Mouse (Mus musculus) intestine, embryonic 14.5 days (tissue): ENCODE results near the gene Ip6k1. TPM values are rescaled to one million over a fixed set of nuclear protein-coding genes. Genes with fewer than 3 reads are reported as not detected.

ENCODE experiments used
- ATAC-seq: fragments of 200-750 bp; cut with Nextera tagmentation; replicated peaks from 2 replicates; pipeline ENCODE4 v1.8.0; 2017; ENCODE audit warnings: low read depth, moderate number of reproducible peaks, moderate TSS enrichment, moderate library complexity; ENCODE audit not compliant: low FRiP score, low TSS enrichment
- DNase-seq: peaks from one replicate; pipeline ENCODE4 v3.0.0-alpha.2; 2018; ENCODE audit warnings: low spot score
- H3K27ac ChIP-seq: fragments of 300-500 bp; sonication (generic); 2 replicates; pipeline ENCODE4 v1.5.1; 2014; ENCODE audit warnings: low read depth, mild to moderate bottlenecking, control low read depth
- H3K27me3 ChIP-seq: fragments of 300-500 bp; sonication (generic); replicated peaks from 2 replicates; pipeline ENCODE4 v1.6.1; 2014; ENCODE audit warnings: low read length, control low read depth; ENCODE audit not compliant: control insufficient read depth, insufficient read depth
- H3K36me3 ChIP-seq: fragments of 300-500 bp; sonication (generic); 2 replicates; pipeline ENCODE4 v1.6.1; 2014; ENCODE audit warnings: low read length, control low read depth; ENCODE audit not compliant: control insufficient read depth, insufficient read depth
- H3K4me1 ChIP-seq: fragments of 300-500 bp; sonication (generic); replicated peaks from 2 replicates; pipeline ENCODE4 v1.6.1; 2014; ENCODE audit warnings: low read length, control low read depth, mixed read lengths; ENCODE audit not compliant: control insufficient read depth, insufficient read depth
- H3K4me2 ChIP-seq: fragments of 300-500 bp; sonication (generic); 2 replicates; pipeline ENCODE4 v1.6.1; 2014; ENCODE audit warnings: low read length
- H3K4me3 ChIP-seq: fragments of 300-500 bp; sonication (generic); 2 replicates; pipeline ENCODE4 v1.5.1; 2014; ENCODE audit warnings: low read depth, low read length, control low read depth, mixed read lengths
- H3K9ac ChIP-seq: fragments of 300-500 bp; sonication (generic); 2 replicates; pipeline ENCODE4 v1.6.1; 2014; ENCODE audit warnings: mild to moderate bottlenecking, low read length
- H3K9me3 ChIP-seq: fragments of 300-500 bp; sonication (generic); 2 replicates; pipeline ENCODE4 v1.6.1; 2016; ENCODE audit warnings: low read length, control low read depth; ENCODE audit not compliant: control insufficient read depth
- WGBS: fragments of 180-500 bp; shearing (Covaris S2); extraction: QIAGEN DNeasy Blood & Tissue Kit; methylation state at CpG from one replicate; pipeline ENCODE4 v1.1.7; 2014; 5-methylcytosine and 5-hydroxymethylcytosine counted together
- polyA plus RNA-seq: library from polyadenylated mRNA; unstranded; fragments of >200 nt; fragmentation: Nextera tagmentation; extraction: Ambion mirVana; gene quantifications from 2 replicates; pipeline ENCODE4 v1.2.1, GENCODE M21; 2014

Gene Ip6k1
- polyA plus RNA-seq, 1 experiment from 2014 or later: 25.8 TPM

- Histone ChIP-seq H3K4me1 (no peaks in the 10 kb centered on the region), H3K9me3 (no peaks in the 10 kb centered on the region), H3K4me3 (no peak overlapping the region), H3K27me3 (no peaks in the 10 kb centered on the region), H3K9ac (no peak overlapping the region), H3K36me3 (peaks cover 38% of the 10 kb centered on the region), H3K4me2 (no peak overlapping the region), H3K27ac (no peak overlapping the region)
- WGBS: 83% methylated on average over 7 of the region's 7 CpGs
- no peak for DNase-seq
- no peak for ATAC-seq
Measured at GRCm38 (mm10) chr9:108067199-108067598, 64.9 kb downstream of the Ip6k1 start.

GRCm38 (mm10) chr9:108067900-108068299 lies 65.6 kb downstream of the Ip6k1 start:
- no peak overlapping the region for H3K4me3 ChIP-seq
- ATAC-seq (0 out of 2 replicates have a peak, but pooled peaks have one; percentile 33), DNase-seq (peak; percentile 96)
- 20% methylated on average over 8 of the region's 8 CpGs for WGBS
- no peaks in the 10 kb centered on the region for H3K9me3 ChIP-seq
- no peak overlapping the region for H3K4me2 ChIP-seq
- no peaks in the 10 kb centered on the region for H3K4me1 ChIP-seq
- H3K27ac ChIP-seq: no peak overlapping the region
- no peaks in the 10 kb centered on the region for H3K27me3 ChIP-seq
- H3K9ac ChIP-seq: no peak overlapping the region
- H3K36me3 ChIP-seq: peaks cover 32% of the 10 kb centered on the region

GRCm38 (mm10) chr9:108069007-108069406 lies 66.7 kb downstream of the Ip6k1 start:
- Histone ChIP-seq H3K4me2 (no peak overlapping the region), H3K36me3 (peaks cover 21% of the 10 kb centered on the region), H3K9me3 (no peaks in the 10 kb centered on the region), H3K4me1 (no peaks in the 10 kb centered on the region), H3K27me3 (no peaks in the 10 kb centered on the region), H3K9ac (no peak overlapping the region), H3K4me3 (no peak overlapping the region), H3K27ac (no peak overlapping the region)
- WGBS: 86% methylated on average over 9 of the region's 9 CpGs
- DNase-seq (no peak), ATAC-seq (no peak)

DNA sequence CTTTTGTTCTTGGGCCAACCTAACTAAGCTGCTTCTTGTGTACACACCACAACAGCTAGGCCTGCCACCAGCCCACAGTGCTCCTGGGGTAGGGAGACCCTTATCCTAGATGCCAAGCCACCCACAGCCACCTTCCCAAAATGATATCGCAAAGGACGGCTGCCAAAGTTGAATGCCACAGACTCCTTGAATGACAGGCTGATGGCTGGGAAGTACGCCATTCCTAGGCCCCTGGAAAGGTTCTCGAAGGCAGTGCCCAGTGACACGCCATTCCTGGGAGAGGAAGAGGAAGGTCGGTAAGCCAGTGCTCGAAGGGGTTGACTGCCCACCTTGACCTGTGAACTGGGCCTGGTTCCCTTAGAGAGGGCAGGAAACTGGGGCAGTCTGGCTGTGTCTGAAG lies 67.2 kb downstream of the Ip6k1 start:
- Histone ChIP-seq H3K27me3 (no peaks in the 10 kb centered on the region), H3K4me2 (no peak overlapping the region), H3K27ac (no peak overlapping the region), H3K9ac (no peak overlapping the region), H3K36me3 (peaks cover 17% of the 10 kb centered on the region; the same call in 1 of the 2 replicates), H3K9me3 (no peaks in the 10 kb centered on the region), H3K4me1 (no peaks in the 10 kb centered on the region), H3K4me3 (no peak overlapping the region)
- WGBS: 89% methylated on average over 7 of the region's 7 CpGs
- DNase-seq (no peak), ATAC-seq (no peak)

GRCm38 (mm10) chr9:108071801-108072200 lies 69.5 kb downstream of the Ip6k1 start:
- Histone ChIP-seq H3K4me2 (no peak overlapping the region), H3K9ac (no peak overlapping the region), H3K27me3 (no peaks in the 10 kb centered on the region), H3K27ac (no peak overlapping the region), H3K4me1 (no peaks in the 10 kb centered on the region), H3K36me3 (peaks cover 17% of the 10 kb centered on the region; the same call in 1 of the 2 replicates), H3K9me3 (no peaks in the 10 kb centered on the region), H3K4me3 (no peak overlapping the region)
- ATAC-seq (no peak), DNase-seq (no peak)
- WGBS: 77% methylated on average over 4 of the region's 4 CpGs

GRCm38 (mm10) chr9:108072481-108072924 lies 70.2 kb downstream of the Ip6k1 start:
- no peaks in the 10 kb centered on the region for H3K27me3 ChIP-seq
- H3K27ac ChIP-seq: 0 out of 2 replicates have a peak overlapping the region, but pooled peaks have one; percentile 2
- H3K9ac ChIP-seq: no peak overlapping the region
- no peak overlapping the region for H3K4me2 ChIP-seq
- no peak overlapping the region for H3K4me3 ChIP-seq
- H3K36me3 ChIP-seq: peaks cover 17% of the 10 kb centered on the region; the same call in 1 of the 2 replicates
- H3K4me1 ChIP-seq: no peaks in the 10 kb centered on the region
- DNase-seq (no peak), ATAC-seq (no peak)
- no peaks in the 10 kb centered on the region for H3K9me3 ChIP-seq
- 56% methylated on average over 9 of the region's 9 CpGs for WGBS

DNA sequence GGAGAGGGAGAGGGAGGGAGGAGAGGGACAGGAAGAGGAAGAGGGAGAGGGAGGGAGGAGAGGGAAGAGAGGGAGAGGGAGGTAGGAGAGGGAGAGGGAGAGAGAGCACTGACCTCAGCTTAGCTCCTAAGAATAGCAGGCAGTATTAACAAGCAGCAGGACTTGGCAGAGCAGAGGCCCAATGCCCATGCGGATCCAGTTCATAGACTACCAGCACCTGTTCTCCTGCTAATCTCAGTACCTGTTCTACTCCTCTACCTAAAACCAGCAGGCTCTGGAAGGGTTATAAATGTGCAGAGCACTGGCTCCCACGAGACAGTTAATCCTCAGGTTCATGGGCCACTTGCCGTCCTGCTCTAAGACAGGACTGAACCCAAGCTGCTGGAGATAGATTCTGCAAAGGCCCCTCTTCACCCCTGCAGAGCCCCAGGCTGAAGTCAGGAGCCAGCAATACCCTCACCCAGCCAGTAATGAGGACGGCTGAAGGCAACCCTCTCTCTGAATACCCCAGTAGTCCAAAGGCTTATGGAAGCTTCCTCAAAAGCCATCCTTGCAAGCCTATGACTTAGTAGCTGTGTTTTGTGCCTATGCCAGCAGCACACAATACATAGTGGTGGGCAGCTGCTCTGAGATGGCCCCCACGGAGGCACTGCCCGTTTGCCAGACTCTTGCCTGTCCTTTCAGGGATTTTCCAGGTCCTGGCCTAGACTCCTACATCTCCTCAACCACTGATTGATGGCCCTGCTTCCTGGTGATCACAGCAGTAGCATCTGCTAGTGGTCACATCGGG lies 71.0 kb downstream of the Ip6k1 start:
- Histone ChIP-seq H3K4me2 (no peak overlapping the region), H3K4me1 (peaks cover 6% of the 10 kb centered on the region; the same call in 1 of the 2 replicates), H3K27me3 (no peaks in the 10 kb centered on the region), H3K9me3 (no peaks in the 10 kb centered on the region), H3K4me3 (no peak overlapping the region), H3K9ac (no peak overlapping the region), H3K36me3 (peaks cover 17% of the 10 kb centered on the region; the same call in 1 of the 2 replicates), H3K27ac (no peak overlapping the region)
- WGBS: 63% methylated on average over 7 of the region's 7 CpGs
- ATAC-seq (no peak), DNase-seq (no peak)

DNA sequence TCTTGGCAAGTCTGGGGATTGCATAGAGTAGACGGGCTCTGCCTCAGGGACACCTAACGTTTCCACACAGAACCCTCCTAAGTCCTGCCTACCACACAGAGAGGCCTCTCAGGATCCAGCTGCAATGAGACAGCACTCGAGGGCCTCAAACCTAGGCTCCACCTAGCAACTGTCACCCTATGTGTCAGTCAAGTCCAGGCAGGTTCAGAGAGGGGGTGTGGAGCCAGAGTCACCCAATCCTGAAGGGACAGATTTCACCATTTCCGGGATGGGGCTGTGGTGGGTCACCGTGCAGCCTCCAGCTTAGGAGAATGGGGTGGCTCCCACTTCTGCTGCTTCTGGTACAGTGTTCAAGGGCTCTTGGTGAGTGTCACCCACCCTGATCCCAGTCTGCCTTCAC lies 77.9 kb downstream of the Ip6k1 start, which contains the start of gene Mst1:
Gene Mst1 (plus strand): TSS at position 269 of the 400 bp plus-strand sequence.
- H3K4me1 ChIP-seq: peaks cover 9% of the 10 kb centered on the region; the same call in 1 of the 2 replicates
- peak within 1 kb of the TSS; percentile 95 for H3K4me2 ChIP-seq
- H3K9me3 ChIP-seq: no peaks in the 10 kb centered on the region
- peak within 1 kb of the TSS; percentile 94 for H3K9ac ChIP-seq
- no peak within 1 kb of the TSS for H3K27ac ChIP-seq
- peaks cover 11% of the 10 kb centered on the region for H3K36me3 ChIP-seq
- H3K27me3 ChIP-seq: peaks cover 37% of the 10 kb centered on the region
- H3K4me3 ChIP-seq: peak within 1 kb of the TSS; percentile 95
- DNase-seq (no peak), ATAC-seq (no peak)
- WGBS: 82% methylated on average over 5 of the region's 5 CpGs
